Mouse (Mus musculus) cerebellum, adult 11 months (tissue): ENCODE measurements around the gene Pigv.

Experiments
- DNase-seq: peaks from one replicate; pipeline ENCODE4 v3.0.0; 2022

Gene Pigv

DNA sequence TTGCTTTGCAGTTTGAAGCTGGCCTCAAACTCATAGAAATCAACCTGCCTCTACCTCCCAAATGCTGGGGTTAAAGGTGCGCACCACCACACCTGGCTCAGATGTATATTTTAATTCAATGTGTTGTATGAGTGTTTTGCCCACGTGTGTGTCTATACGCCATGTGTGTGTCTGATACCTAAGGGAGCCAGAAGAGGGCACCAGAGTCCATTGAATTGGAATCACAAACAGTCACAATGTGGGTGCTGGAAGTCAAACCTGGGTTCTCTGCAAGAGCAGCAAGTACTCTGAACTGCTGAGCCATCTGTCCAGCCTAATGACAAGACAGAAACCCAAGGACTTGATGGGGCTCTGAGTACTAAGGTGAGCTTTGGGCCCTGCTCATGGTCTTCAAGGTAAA is 27.3 kb downstream of the Pigv start:
- DNase-seq = no peak

GRCm38 (mm10) chr4:133634043-133634410 is 38.4 kb downstream of the Pigv start:
- no peak for DNase-seq

GRCm38 (mm10) chr4:133633332-133634042 is 39.0 kb downstream of the Pigv start:
- peak; percentile 87 for DNase-seq

DNA sequence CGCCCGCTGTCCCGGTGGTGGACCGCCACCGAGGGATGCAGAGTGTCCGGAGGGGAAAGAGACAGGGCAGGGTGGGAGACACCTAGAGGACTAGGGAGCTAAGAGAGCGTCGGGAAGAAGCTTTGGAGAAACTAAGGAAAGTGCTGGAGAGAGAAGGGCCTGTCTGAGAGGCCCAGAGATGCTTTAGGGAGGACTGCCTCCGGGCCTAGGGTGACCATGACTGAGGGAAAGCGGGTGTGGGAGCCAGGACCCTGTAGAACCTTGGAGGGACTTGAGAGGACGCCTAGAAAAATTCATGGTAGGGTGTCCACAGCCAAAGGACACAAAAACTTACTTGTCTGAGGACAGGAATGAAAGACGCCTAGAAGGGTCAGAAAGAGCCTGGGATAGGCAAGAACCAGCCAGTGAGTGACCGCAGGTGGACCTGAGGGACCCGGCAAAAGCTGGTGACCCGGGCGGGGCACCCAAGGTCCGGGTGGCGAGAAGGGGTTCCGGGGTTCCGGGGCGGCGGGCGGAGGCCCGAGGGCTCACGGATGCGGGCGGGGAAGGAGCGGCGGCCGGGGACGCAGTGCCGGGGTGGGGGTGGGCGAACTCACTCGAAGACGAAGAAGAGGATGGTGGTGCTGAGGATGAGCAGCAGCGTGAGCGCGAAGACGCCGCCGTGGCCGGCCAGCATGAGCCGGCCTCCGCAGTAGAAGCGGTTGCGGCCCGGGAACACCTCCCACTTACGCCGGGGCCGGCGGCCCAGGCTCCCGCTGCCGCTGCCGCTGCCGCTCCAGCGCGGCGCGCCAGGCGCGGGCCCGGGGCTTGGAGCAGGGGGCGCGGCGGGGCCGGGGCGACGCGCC is 39.7 kb downstream of the Pigv start:
- DNase-seq = peak; percentile 44

DNA sequence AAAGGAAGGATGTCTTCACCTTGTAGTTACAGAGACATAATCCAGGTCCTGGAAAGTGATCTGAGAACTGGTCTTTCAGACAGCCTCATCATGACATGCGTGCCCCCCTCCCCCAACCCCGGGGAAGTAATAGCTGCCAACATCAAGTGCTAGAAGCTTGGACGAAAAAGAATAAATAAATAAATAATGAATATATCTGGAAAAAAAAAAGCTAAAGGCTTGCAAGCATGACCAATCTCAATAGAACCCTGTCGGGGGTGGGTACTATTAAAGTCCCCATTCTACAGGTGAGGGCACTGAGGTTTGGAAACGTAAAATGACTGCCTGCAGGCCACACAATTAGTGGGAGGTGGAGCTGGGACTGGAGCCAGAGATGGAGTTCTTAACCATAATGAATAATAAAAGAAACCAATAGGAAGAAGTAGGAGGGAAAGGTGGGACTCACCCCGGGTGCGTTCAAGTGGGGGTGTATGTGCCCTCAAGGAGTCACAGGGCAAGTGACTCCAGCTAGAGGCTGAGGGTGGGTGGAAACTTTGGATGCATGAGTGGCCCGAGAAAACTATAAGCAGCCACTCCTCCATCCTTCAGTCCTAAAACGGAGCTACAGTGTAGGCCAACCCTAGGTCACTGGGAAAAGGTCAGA is 40.6 kb downstream of the Pigv start:
- DNase-seq = no peak

DNA sequence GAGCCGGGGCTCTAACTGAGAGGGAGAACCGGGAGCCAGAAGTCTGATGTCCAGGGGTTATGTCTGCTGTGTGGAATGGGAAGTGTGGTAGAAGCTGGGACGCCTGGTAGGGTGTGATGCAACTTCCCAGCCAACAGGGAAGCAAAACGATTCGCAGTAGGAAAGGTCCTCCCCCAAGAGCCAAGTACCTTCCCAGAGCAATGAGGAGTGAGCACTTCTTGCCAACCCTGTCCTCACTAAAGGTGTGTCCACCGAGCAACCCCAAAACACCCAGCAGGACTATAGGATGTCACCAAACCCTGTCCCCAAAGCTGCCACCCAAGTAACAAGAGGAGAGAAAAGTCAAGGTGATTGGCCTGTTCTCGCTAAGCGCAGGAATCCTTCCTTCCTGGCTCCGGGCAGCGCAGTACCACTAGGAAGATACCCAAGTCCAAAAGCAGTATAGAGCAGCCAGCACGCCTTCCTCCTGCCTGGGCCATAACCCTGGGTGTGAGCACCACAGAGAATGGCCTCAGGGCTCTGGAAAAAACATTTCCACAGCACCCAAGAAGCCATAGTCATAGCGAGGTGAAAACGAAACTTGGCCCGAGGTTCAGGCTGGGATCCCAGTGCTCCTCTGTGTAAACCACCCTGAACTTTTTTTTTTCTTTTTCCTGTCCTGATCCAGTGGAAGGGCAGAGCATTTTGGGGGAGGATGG is 41.2 kb downstream of the Pigv start:
- no peak for DNase-seq

DNA sequence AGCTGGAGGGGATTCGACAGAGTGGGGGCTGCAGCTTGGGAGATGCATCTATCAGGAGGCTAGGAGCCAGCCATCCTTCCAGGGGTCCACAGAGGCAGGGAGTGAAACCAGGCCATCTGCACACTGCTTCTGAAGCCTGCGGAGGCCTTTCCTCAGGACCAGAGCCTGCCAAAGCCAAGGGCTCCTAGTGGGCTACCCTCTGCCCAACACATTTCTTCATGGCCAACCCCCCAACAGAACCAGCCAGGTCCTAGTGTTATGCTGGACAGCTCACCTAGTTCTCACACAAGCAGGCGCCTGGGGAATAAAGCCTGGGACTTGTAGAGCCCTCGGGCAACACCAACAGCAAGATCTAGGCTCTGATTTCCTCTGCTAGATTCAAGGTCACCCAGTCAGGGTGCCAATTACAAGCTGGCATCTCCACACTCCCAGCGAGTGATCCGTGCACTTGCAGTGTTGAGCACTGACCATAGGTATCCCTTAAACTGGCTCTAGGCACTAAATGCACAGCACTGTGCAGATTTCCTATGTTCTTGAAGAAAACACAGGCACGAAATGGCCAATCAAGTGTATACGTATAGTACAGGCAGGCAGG is 42.0 kb downstream of the Pigv start:
- DNase-seq = peak; percentile 48

DNA sequence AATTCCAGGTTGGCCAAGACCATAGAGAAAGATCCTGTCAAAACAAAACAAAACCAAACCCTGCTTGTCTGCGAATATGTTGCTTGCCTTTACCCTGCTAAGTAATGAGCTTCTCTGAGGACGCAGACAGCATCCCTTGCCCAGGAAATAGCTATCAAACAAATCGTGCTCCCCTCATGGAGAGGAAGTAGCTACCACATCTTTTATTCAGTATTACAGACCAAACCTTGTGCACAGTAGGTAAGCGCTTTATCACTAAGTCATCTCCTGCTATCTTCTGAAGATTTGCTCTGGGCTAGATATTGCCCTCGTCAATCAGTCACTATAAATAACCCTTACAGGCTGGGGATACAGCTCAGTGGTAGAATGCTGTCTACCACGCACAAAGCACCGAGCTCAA is 43.3 kb downstream of the Pigv start:
- DNase-seq = no peak

DNA sequence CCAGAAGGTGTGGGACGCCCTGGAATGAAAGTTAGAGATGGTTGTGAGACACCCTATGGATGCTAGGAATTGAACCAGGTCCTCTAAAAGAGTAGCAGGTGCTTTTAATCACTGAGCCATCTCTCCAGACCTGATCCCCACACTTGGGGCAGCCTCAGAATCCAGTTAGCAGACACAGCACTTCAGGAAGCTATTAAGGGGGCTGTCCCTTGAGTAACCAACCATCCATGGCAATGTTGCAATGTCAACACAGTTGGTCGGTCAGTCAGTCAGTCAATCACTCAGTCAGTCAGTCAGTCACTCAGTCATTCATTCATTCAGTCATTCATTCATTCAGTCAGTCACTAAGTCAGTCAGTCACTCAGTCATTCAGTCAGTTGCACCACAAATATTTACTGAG is 43.9 kb downstream of the Pigv start:
- no peak for DNase-seq

GRCm38 (mm10) chr4:133627039-133627438 is 45.4 kb downstream of the Pigv start:
- peak; percentile 79 for DNase-seq

GRCm38 (mm10) chr4:133626621-133627020 is 45.8 kb downstream of the Pigv start:
- DNase-seq = no peak

- no peak for DNase-seq
Measured at GRCm38 (mm10) chr4:133626221-133626620, 46.2 kb downstream of the Pigv start.

GRCm38 (mm10) chr4:133625621-133626071 is 46.8 kb downstream of the Pigv start:
- no peak for DNase-seq

DNA sequence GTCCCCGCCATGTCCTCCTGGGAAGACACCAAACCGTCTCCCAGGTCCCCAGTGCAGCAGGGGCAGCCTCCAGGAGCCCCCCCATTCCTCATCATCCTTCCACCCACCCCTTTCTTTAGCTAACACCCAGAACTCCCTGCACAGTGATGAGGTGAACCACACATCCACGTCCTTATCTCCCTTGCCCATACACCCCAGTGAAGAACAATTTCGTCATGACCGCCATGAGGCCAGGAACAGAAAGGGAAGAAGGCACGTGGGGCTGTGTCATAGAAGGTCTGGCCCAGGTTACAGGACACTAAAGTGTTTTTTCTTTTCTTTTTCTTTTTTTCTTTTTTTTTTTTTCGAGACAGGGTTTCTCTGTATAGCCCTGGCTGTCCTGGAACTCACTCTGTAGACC is 47.6 kb downstream of the Pigv start:
- no peak for DNase-seq

DNA sequence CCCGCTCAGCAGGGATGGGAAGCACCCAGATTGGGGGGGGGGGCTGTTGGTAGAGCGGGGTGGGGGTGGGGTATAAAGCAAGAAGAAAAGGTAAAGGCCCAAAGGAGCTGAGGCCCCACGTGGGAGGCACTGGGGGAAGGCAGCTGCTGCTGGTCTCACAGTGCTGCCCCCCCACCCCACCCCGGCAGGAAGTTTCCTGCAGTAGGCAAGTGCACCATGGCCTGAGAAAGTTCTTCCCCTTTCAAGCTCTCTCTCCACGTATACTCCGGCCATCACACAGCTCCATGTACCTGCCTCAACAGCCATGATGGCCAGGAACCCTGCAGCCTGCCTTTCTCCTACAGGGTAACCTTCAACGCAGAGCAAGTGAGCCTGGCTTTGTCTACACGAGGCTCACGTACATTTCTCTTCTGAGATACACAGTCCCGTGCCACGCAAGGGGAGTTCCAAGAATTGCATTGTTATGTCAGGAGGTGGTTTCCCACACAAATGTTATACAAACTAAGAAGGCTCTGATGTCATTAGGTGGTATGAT is 50.2 kb downstream of the Pigv start:
- DNase-seq = no peak

DNA sequence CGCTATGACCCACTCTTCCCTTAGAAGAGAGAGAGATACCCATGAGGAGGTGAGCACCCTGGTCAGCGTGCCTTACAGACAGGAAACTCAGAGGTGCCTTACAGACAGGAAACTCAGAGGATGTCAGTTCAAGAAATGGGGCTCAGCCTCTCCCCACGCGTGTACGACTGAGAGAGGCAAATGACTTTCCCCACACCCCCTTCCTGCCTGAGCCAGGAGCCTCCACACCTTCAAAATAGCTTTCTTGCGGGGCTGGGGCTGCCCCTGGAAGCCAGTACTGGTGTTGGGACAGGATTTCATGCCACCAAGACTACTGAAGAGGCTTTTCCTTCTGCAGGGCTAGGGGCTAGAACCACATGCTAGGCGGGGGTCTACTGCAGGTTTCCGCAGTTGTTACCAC is 51.8 kb downstream of the Pigv start:
- no peak for DNase-seq

GRCm38 (mm10) chr4:133619473-133620136 is 52.8 kb downstream of the Pigv start:
- no peak for DNase-seq

- DNase-seq = no peak
Measured at GRCm38 (mm10) chr4:133617936-133618335, 54.5 kb downstream of the Pigv start.

GRCm38 (mm10) chr4:133615416-133615815 is 57.0 kb downstream of the Pigv start:
- DNase-seq = no peak

GRCm38 (mm10) chr4:133614274-133614761 is 58.1 kb downstream of the Pigv start:
- no peak for DNase-seq

DNA sequence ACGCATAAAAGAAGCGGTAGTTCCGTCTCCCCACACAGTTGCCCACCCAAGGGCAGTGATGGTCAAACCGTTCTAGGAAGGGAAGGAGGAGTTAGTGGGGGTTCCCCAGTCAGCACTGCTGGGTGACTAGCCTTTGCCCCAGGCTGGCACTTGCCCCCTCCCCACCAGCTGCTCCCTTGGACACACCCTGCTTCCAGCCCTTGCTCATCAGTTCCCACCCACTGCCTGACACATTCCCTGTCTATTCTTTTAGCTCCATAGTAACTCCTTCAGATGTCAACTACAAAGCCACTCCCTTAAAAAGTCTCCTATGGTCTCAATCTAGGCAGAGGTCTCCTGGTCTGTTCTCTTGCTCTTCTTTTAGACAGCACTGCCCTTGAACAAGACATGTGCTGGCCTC is 58.6 kb downstream of the Pigv start:
- no peak for DNase-seq

DNA sequence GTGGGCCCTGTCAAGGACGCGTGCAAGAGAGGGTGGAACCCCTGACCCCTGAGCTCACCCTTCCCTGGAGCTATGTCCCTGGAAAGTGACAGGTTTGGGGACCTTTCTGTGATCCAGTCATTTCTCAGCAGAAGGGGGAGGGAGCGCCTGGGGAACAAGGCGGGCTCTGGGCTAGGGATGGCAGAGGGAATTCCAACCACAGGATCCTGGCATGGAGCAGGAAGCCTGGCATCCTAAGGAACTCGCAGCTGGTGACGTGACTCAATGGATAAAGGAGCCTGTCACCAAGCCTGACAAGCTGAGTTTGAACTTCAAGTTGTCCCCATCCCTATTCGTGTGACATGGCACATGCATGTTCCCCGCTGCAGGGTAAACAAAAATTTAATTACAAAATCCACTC is 59.4 kb downstream of the Pigv start:
- no peak for DNase-seq
